Mouse (Mus musculus): ENCODE measurements around the gene Pum3.
A peak's percentile ranks its signal among the peaks of the same experiment; 100 is the strongest.

Pum3 gene

GRCm38 (mm10) chr19:27429745-27430251 is at the start of gene Pum3:
Gene Pum3 (minus strand): TSS chr19:27429825.
- DNase-seq: peak; percentile 91

GRCm38 (mm10) chr19:27466691-27467090 is 37.1 kb upstream of the Pum3 start:
- DNase-seq: no peak

DNA sequence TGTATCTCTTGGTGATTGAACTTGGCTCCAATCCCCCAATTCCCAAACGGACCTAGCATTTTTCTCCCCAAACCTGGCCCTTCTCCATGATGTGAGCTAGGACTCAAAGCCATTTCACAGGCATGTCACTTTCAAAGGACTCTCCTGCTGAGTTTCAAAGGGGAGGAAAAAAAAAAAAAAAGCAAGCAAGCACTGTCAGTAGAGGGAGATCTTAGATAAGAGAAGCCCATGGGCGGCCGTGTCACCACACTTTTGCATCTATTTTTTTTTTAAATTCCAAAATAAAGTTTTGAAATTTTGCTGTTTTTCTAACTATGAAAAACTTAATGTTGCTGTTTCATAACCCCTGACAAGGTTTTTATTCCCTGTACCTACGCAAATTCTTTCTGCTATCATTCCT is 33.0 kb upstream of the Pum3 start:
- no peak for DNase-seq

- DNase-seq: peak; percentile 31
Observed at GRCm38 (mm10) chr19:27450458-27450857, 20.8 kb upstream of the Pum3 start.

DNA sequence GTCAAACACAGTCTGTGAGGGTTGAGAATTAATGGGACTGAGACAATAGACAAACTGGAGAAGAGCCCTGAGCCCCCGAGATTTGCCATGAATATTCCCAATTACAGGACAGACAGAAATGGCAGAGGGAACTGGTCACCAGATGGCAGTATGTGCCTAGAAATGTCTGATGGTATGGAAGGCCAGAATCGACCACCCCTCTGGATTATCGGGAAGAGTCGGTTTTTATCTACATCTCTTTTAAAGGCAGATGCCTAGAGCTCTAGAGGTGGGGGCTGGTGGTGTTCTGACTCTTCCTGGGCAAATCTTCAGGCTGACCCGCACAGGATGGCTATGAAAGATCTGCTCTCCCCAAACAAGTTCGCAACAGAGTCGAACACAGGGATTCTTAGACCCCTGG is 17.9 kb upstream of the Pum3 start:
- DNase-seq: no peak

GRCm38 (mm10) chr19:27441106-27441505 is 11.5 kb upstream of the Pum3 start:
- DNase-seq: no peak

DNA sequence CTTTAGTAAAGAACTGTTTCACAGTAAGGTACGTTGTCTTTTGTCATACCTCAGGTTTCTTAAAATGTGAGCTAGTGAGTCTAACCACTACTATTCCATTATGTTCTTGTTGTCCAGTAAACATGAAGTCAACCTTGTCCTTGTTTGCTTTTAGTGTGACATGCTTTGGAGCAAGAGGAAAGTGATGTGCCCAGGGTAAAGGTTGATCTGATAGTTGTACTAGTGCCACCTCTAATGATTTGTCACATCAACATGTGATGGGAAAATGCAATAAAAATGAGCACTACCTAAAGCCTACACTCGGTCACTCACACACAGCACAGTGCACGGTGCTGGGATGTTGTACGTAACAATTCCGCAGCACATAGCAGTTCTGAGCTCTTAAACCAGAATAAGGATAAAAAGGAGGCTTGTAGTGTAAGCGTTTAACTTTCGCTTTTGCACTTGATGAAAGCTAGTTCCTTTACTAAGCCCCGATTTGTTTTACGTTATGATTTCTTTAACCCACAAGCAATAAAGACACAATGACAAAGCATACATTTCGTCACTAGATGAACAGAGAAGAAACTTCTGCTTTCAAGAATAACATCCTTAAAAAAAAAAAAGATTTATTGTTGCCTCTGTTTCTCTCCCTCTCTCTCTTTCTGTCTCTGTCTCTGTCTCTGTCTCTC is 8.5 kb upstream of the Pum3 start:
- no peak for DNase-seq

DNA sequence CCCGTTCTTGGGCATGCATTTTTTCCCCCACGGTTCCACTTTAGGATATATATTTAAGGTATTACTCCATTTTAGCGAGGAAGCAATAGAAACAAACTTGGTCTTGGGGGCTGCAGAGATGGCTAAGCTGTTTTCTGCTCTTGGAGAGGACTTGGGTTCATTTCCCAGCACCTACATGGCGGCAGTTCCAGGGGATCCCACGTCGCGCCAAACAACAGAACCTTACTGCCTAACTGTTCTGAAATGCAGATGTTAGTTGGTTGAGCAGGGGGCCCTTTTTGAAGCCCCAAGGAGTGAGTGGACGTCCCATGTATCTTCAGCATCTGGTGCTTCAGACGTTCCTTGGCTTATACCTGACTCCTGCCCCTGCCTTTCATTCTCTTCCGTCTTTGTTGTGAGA is 781 bp upstream of the Pum3 start:
- DNase-seq: peak; percentile 12

- no peak for DNase-seq
Observed at GRCm38 (mm10) chr19:27429281-27429680, 344 bp downstream of the Pum3 start.

DNA sequence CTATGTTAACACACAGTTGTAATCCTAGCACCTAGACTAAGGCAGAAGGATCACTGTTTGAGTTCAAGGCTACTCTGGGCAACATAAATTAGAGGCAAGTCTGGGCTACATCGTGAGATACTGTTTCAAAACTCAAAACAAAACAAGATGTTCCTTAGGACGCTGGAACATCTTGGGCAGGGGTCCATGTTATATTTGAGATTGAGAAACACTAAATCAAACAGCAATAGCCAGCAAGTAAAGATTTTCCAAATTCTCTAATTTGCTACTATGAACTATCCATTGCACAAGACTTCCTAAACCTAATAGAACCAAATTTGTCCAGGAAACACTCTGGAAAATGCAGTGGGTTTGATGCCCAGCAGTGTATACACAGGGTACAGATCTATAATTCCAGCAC is 1.8 kb downstream of the Pum3 start:
- no peak for DNase-seq

DNA sequence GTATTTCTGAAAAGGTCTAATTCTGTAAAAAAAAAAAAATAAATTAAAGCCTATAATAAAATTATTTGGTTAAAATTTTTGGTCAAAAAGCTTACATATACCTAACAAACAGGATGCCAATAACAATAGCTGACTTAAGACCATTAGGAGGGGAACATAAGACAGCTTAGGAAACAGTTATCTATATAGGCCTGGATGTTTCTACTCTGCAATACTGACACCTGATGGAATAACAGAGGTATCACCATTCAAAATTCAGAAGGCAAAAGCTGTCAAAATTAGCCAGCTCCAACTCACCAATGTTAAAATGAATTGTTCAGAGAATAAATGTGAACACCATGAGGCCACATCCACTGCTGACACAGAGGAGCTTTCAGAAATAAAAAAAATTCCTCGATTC is 3.2 kb downstream of the Pum3 start:
- DNase-seq: no peak

- peak; percentile 34 for DNase-seq
Observed at GRCm38 (mm10) chr19:27425656-27426055, 4.0 kb downstream of the Pum3 start.

DNA sequence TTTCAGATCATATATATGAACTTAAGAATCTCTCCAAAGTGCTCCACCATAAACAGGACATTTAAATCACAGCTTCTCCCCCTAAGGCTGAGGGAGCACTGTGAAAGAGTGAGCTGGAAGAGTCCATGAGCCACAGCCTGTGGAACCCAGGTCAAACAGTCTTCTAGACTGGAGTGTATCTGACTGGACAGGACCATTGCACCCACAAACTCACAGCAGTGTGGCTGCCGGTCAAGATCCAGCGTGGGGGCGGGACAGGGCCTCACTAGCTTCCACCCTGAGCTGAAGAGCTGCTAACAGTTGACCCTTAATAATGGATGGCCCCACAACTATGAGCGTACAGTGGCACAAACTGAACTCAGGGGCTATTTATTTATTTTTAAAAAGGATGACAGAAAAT is 12.2 kb downstream of the Pum3 start:
- no peak for DNase-seq

GRCm38 (mm10) chr19:27416569-27416968 is 13.1 kb downstream of the Pum3 start:
- DNase-seq: peak; percentile 31

GRCm38 (mm10) chr19:27411340-27411739 is 18.3 kb downstream of the Pum3 start:
- no peak for DNase-seq

GRCm38 (mm10) chr19:27410751-27411150 is 18.9 kb downstream of the Pum3 start:
- DNase-seq: no peak

DNA sequence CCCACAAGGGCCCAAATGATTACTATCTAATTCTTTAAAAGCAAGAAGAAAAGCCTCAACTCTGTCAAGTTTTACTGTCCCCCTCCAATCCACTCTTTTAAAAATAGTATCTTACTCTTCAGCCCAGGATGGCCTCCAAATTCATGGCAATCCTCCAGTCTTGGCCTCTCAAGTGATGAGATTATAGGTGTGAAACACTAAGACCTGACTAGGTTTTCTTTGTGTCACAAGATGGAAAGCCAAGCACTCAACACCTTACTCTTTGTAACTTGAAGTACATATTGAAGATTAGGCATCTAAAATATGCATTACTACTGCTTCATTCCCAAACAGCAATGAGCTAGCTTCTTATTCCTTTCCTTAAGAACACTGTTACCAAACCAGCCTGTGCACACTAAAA is 19.8 kb downstream of the Pum3 start:
- DNase-seq: no peak

GRCm38 (mm10) chr19:27409196-27409595 is 20.4 kb downstream of the Pum3 start:
- no peak for DNase-seq

DNA sequence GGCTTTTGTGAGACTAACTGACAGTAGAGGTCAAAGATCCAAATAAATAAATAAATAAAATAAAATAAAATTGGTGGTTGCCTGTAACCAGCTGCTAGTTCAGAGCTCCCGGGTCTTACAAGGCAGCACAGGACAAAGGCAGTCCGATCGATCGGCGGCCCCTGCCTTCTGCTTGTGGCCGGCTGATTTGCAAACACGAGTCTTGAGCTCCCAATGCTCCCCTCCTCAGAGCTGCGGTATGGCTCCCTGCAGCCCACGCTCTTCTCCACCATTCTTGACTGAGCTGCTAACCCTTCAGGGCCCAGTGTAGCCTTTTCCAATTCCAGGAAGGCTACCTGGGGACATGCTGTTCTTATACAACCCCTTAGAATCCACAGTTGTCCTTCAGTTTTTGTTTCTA is 31.8 kb downstream of the Pum3 start:
- no peak for DNase-seq

GRCm38 (mm10) chr19:27397223-27397622 is 32.4 kb downstream of the Pum3 start:
- DNase-seq: no peak

- DNase-seq: no peak
Observed at GRCm38 (mm10) chr19:27396719-27397118, 32.9 kb downstream of the Pum3 start.

DNA sequence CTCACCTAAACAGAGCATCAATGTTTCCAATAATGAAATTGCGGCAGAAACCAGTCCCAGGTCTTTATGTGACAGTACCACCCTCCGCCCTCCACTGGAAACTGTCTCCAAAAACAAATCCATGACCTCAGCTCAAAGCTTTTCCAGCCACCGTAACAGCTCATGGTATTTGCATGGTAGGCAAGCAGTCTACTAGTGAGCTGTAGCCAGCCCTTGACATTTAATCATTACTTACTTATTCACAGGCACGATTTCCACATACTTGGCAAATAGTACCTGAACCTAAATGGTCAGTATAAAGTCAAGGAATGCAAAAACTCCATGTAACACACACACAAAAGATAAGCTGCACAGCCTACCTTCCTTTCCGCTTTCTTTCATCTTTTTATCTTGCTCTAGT is 33.7 kb downstream of the Pum3 start:
- DNase-seq: no peak

DNA sequence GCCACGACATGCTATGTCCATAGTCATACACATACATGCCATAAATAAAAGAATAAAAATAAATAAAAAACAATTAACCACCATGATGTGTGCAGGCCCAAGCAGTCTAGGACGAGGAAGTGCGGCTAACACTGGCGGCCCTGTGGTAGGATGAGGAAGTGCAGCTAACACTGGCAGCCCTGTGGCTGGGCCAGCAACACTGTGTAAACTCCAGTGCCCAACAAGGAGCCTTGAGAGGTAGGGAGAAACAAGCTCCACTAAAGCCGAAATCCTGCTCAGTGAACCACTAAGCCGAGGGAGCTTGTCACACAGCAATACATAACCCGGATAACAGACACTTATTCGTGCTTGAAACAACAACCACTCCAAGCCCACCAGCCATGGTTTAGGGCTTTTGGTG is 34.1 kb downstream of the Pum3 start:
- no peak for DNase-seq

GRCm38 (mm10) chr19:27394341-27394990 is 35.2 kb downstream of the Pum3 start:
- DNase-seq: no peak

- no peak for DNase-seq
Observed at GRCm38 (mm10) chr19:27392431-27392830, 37.2 kb downstream of the Pum3 start.

Data from thymus, postnatal 25 days (tissue).